Mouse (Mus musculus): Measurements from ENCODE around the gene Insc.
A peak's percentile ranks its signal among the peaks of the same experiment; 100 is the strongest.

The Insc gene

DNA sequence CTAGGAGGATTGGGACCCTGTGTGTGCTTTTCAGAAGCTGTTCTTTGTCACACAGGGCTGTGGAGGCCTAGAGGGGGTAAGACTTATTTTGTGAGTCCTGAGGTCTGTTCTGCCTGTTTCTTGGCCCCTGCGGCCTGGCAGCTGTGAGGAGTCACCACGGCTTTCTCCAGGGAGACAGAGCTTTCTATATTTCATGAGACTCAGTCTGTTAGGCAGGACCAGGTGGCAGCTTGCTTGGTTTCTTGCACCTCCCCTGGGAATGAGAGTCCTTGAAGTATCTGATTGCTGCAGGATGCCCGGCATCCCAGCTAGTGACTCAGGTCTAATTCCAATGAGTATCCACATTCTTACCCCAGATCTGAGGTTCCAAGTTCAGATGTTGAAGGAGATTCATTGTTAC is 21.8 kb downstream of the Insc start:
- no peak for DNase-seq

- DNase-seq = no peak
These were observed 23.0 kb downstream of the Insc start for GRCm38 (mm10) chr7:114766523-114766922.

GRCm38 (mm10) chr7:114768516-114768915 is 25.0 kb downstream of the Insc start:
- no peak for DNase-seq

GRCm38 (mm10) chr7:114769041-114769440 is 25.5 kb downstream of the Insc start:
- DNase-seq = no peak

DNA sequence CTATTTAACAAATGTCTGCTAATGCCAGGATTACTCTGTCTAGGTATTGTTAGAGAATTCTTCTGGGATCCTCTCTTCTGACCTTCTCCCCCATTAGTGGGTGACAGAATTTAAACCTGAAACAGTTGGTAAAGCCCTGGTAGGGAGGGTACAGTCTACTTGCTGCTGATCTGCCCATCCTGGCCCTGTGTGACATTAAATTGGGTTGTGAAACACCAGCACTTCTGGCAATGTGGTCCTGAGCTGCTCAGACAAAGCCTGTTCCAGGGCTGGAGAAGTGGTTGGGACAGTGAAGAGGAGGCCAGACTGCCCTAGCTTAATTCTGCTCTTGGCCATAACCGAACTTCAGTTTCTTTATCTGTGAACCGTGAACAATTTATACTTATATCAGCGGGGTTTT is 27.1 kb downstream of the Insc start:
- DNase-seq = no peak

- DNase-seq = no peak
These were observed 28.3 kb downstream of the Insc start for GRCm38 (mm10) chr7:114771801-114772200.

- DNase-seq = no peak
These were observed 30.3 kb downstream of the Insc start for GRCm38 (mm10) chr7:114773781-114774180.

- DNase-seq = no peak
These were observed 32.4 kb downstream of the Insc start for GRCm38 (mm10) chr7:114775856-114776255.

DNA sequence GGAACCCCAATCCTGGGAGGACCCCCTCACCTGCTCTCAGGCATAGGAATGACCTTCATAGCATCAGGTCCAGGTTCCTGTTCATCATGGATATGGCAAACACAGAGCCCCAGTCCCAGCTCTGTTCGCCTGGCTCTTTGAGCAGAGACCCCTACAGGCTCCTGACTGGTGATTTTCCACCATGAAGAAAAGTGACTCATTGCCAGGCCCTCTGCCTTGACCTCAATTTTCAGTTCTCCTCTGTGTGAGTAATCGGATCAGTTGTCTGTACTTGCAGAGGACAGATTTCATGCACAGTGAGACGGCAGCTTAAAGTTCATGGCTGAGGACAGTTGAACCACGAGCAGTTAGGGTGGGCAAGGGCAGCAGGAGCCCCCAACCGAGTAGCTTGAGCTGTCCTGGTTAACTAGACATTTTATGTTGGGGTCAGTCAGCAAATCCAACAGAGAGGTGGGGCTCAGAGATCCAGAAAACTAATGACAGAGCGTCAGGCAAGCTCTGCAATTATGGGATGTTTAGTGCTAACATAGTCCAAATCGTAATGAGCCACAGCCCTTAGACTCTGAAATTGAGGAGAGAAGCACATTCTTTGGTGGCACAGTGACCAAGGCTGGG is 34.8 kb downstream of the Insc start:
- no peak for DNase-seq

DNA sequence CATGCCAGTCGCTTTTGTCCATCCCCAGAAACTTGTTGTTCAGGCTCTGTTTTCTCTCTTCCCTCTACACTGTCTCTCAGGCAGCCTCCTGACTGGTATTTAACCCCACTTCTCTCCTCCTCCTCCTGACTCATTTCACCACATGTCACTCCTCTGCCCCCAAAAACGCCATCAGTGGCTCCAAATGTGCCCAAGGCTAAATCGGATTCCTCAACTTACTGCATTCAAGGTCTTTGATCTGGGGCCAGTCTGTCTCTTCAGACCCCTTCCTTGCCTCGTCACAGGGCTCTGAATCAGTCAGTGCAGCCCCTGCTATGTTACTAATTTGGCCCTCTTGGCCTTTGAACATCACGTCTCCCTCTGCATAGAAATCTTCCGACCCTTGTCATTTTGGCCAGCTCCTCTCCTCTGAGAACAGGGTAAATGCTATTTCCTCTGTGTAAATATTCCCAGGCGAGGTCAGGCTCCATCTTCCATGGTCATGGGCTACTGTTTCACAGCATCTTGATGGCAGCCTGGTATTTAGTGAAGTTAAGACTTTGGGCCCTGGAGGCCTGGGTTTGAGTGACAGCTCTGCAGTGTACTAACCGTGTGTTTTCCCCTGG is 35.7 kb downstream of the Insc start:
- DNase-seq = no peak

DNA sequence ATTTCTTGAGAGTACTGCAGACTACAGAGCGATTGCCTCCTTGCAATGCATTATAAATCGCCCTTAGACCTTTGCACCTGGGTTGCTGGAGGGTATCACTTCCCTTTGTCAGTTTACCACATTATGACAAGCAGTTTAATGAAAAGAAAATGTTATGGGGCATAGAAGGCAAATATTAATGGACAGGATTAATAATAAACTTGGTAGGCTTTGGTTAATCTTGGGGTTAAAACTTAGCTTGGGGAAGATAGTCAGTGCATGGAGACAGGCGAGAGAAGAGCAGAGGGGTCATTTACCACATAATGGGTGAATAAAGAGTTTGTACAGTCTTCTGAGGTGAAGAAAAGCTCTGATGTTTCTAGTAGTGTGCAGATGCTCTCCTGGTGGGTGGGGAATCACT is 39.8 kb downstream of the Insc start:
- DNase-seq = no peak

DNA sequence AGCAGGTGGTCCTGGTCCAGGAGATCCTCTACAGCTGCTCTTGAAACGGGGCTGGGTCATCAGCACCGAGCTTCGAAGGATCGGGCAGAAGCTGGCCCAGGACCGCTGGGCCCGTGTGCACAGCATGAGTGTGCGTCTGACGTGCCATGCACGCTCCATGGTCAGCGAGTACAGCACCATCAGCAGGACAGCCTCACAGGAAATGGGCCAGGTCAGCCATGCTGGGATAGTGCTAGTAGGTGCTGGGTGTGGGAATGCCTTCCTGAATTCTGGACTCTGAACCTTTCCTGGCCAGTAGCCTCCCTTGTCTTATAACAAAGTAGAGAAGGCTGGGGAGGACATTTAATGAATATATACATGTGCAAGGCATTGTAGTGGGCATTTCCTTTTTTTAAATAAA is 47.6 kb downstream of the Insc start:
- DNase-seq = no peak

GRCm38 (mm10) chr7:114792026-114792425 is 48.5 kb downstream of the Insc start:
- no peak for DNase-seq

- no peak for DNase-seq
These were observed 50.9 kb downstream of the Insc start for GRCm38 (mm10) chr7:114794400-114794799.

DNA sequence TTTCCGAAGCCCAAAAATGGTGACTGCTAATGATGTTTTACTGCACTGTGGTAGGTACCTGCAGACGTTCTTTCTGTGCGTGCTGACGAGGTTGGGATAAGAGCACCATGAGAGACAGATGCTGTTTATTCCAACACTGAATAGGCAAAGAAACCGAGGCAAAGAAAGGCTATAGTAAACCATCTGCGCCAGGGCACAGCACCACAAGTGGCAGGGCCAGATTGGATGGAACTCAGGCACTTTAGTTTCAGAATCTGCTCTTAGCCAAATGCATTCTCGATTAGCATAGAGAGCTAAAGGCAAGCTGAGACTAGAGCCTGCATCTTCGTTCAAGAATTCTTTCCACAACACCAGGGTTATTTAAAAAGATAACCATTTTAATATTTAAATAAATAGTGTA is 59.1 kb downstream of the Insc start:
- no peak for DNase-seq

GRCm38 (mm10) chr7:114805311-114805710 is 61.8 kb downstream of the Insc start:
- DNase-seq = no peak

DNA sequence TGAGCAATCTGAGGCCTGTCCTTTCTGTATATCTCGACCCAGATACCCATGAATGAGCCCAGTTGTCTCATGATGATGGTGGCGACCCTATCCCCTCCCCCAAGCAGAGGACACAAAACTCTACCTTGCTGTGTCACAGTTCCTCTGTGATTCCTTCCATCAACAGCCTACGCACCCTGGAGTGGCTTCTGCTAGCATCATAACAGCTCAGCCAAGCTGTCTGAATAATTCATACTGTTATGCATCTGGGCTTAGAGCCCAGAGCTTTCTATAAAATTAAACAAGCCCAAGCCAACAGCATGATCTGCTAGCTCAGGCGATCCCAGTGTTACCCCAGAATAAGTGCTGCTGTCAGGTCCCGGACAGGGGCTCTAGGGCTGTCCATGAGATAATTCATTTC is 63.8 kb downstream of the Insc start:
- no peak for DNase-seq

GRCm38 (mm10) chr7:114808341-114808740 is 64.8 kb downstream of the Insc start:
- DNase-seq = no peak

GRCm38 (mm10) chr7:114817291-114817806 is 73.9 kb downstream of the Insc start:
- peak; percentile 85 for DNase-seq

- no peak for DNase-seq
These were observed 74.4 kb downstream of the Insc start for GRCm38 (mm10) chr7:114817879-114818278.

DNA sequence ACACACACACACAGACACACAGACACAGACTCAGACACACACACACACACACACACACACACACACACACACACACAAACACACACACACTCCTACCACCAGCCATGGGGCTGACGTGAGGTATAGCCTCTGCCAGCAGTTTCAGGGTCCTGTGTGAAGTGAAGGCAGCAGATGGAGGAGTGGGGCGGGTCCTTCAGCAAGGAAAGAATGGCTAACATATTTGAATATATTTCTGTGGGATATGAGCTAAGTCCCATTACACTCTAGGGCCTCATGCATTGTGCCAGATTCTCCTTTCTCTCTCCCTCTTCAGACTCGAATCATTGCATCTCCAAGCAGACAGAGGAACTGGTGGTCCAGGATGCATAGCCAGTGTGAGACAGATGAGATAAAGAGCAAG is 74.9 kb downstream of the Insc start:
- DNase-seq = no peak

- DNase-seq = no peak
These were observed 75.3 kb downstream of the Insc start for GRCm38 (mm10) chr7:114818836-114819235.

DNA sequence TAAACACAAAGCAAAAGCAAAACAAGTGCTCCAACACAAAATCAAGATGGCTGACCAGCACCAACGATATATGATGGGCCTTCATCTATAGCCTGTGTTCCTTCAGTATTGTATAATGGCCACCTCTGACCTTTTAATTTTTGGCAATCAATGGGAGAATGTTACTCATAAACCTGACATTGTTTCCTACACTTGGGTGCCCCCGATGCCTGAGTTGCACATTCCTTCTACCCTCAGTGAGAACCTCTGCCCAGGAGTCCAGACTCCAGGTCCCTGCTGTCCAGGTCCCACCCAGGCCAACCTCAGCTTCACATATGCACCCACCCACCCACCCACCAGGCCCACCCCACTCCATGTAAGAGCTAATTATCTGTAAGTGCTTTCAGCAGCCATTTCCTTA is 79.2 kb downstream of the Insc start:
- no peak for DNase-seq

- no peak for DNase-seq
These were observed 83.9 kb downstream of the Insc start for GRCm38 (mm10) chr7:114827360-114827759.

All from lung, postnatal 10 days (tissue).